Mouse (Mus musculus) kidney, adult 2 months (tissue): ENCODE measurements at regions not wholly inside any gene's neighbourhood (a gene's known extent, or its start where the extent isn't known, plus 50 kb on each side); places are given as distances from the start of the nearest gene placed in this dataset.

Experiments used
- CTCF ChIP-seq: fragments of 200-500 bp; conservative IDR thresholded peaks from 2 replicates; pipeline ENCODE4 v1.5.1; 2011; ENCODE audit warnings: low read depth, mild to moderate bottlenecking, control low read depth, low read length, moderate library complexity, mixed read lengths; ENCODE audit not compliant: insufficient read depth, insufficient read length
- POLR2A ChIP-seq: fragments of 200-500 bp; IDR thresholded peaks from one replicate; pipeline ENCODE4 v1.6.1; 2011; ENCODE audit warnings: low read depth, low read length, control low read depth

DNA sequence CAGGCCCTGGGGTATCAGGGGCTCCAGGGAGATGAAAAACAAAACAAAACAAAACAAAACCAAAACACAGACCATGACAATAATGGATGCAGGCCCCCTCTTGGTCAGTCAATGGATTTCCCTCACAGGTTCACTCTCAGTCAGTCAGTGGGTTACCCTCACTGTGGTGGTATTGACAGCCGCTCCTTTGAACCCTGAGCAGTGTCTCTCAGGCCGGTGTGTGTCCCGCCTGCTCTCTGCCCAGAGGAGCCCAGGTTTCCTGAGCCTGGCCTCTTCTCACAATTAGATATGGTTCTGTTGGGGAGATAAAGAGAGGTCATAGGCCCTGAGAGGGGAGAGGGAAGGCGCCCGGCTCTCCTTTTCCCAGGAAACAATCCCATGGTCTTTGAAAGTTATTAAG is 87.8 kb upstream of the Parp11 start:
- TF ChIP-seq CTCF: no peak
- TF ChIP-seq POLR2A: no peak
